Mouse (Mus musculus): ENCODE measurements around the gene Krtap9-3. TPM values are rescaled to one million over a fixed set of nuclear protein-coding genes. Genes with fewer than 3 reads are reported as not detected.
A peak's percentile ranks its signal among the peaks of the same experiment; 100 is the strongest.
"Not testable (repeated sequence)": the region's sequence is repeated elsewhere in the genome, so short reads cannot be mapped to it uniquely, and the experiment has no call there.

Gene Krtap9-3
- polyA plus RNA-seq (2014; fragmentation: Nextera tagmentation; extraction: Ambion mirVana) = not detected in 2 replicates

- H3K4me2 ChIP-seq (ENCODE audit: low read depth, low read length); H3K9ac ChIP-seq (ENCODE audit: low read depth, low read length); H3K27ac ChIP-seq (replicated peaks; ENCODE audit: low read depth, low read length); H3K4me1 ChIP-seq (ENCODE audit: control insufficient read depth, insufficient read depth, low read length); H3K27me3 ChIP-seq (replicated peaks; ENCODE audit: control insufficient read depth, insufficient read depth, low read length); H3K4me3 ChIP-seq (ENCODE audit: low read depth, low read length); H3K36me3 ChIP-seq (ENCODE audit: control insufficient read depth, insufficient read depth, low read length); DNase-seq (ENCODE audit: low spot score); H3K9me3 ChIP-seq (ENCODE audit: control insufficient read depth, low read length); ATAC-seq (ENCODE audit: low read depth): not testable (repeated sequence)
- 81% methylated on average over 3 of the region's 6 CpGs for WGBS
Observed at GRCm38 (mm10) chr11:99597742-99598141, at the start of gene Krtap9-3. Gene Krtap9-3, minus strand, starts transcription at chr11:99598105.

- no peak overlapping the region for H3K9ac ChIP-seq (ENCODE audit: low read depth, low read length)
- H3K27ac ChIP-seq (replicated peaks; ENCODE audit: low read depth, low read length) = no peak overlapping the region
- no peak overlapping the region for H3K4me2 ChIP-seq (ENCODE audit: low read depth, low read length)
- WGBS = 67% methylated on average over 15 of the region's 15 CpGs
- H3K4me1 ChIP-seq (ENCODE audit: control insufficient read depth, insufficient read depth, low read length) = no peaks in the 10 kb centered on the region
- ATAC-seq (ENCODE audit: low read depth) = no peak
- no peaks in the 10 kb centered on the region for H3K36me3 ChIP-seq (ENCODE audit: control insufficient read depth, insufficient read depth, low read length)
- DNase-seq (ENCODE audit: low spot score) = peak; percentile 46
- H3K4me3 ChIP-seq (ENCODE audit: low read depth, low read length) = no peak overlapping the region
- no peaks in the 10 kb centered on the region for H3K9me3 ChIP-seq (ENCODE audit: control insufficient read depth, low read length)
- no peaks in the 10 kb centered on the region for H3K27me3 ChIP-seq (replicated peaks; ENCODE audit: control insufficient read depth, insufficient read depth, low read length)
Observed at GRCm38 (mm10) chr11:99646444-99646843, 48.5 kb upstream of the Krtap9-3 start.

GRCm38 (mm10) chr11:99644351-99644750 lies 46.4 kb upstream of the Krtap9-3 start:
- no peak for ATAC-seq (ENCODE audit: low read depth)

GRCm38 (mm10) chr11:99643635-99644139 lies 45.8 kb upstream of the Krtap9-3 start, which contains the start of gene Krtap4-7:
Gene Krtap4-7, minus strand, starts transcription at chr11:99644089.
- not testable (repeated sequence) for H3K9me3 ChIP-seq (ENCODE audit: control insufficient read depth, low read length); H3K9ac ChIP-seq (ENCODE audit: low read depth, low read length); H3K36me3 ChIP-seq (ENCODE audit: control insufficient read depth, insufficient read depth, low read length); DNase-seq (ENCODE audit: low spot score); H3K27me3 ChIP-seq (replicated peaks; ENCODE audit: control insufficient read depth, insufficient read depth, low read length); H3K4me3 ChIP-seq (ENCODE audit: low read depth, low read length); H3K4me1 ChIP-seq (ENCODE audit: control insufficient read depth, insufficient read depth, low read length); H3K27ac ChIP-seq (replicated peaks; ENCODE audit: low read depth, low read length); ATAC-seq (ENCODE audit: low read depth); H3K4me2 ChIP-seq (ENCODE audit: low read depth, low read length)
- WGBS = 82% methylated on average over 9 of the region's 9 CpGs

More at GRCm38 (mm10) chr11:99644351-99644750, 46.4 kb upstream of the Krtap9-3 start:
- H3K27ac ChIP-seq (replicated peaks; ENCODE audit: low read depth, low read length) = no peak overlapping the region
- DNase-seq (ENCODE audit: low spot score) = no peak
- no peaks in the 10 kb centered on the region for H3K27me3 ChIP-seq (replicated peaks; ENCODE audit: control insufficient read depth, insufficient read depth, low read length)
- H3K9ac ChIP-seq (ENCODE audit: low read depth, low read length) = no peak overlapping the region
- H3K36me3 ChIP-seq (ENCODE audit: control insufficient read depth, insufficient read depth, low read length) = no peaks in the 10 kb centered on the region
- H3K4me1 ChIP-seq (ENCODE audit: control insufficient read depth, insufficient read depth, low read length) = no peaks in the 10 kb centered on the region
- WGBS = 60% methylated on average over 3 of the region's 3 CpGs
- H3K4me2 ChIP-seq (ENCODE audit: low read depth, low read length) = no peak overlapping the region
- no peak overlapping the region for H3K4me3 ChIP-seq (ENCODE audit: low read depth, low read length)
- H3K9me3 ChIP-seq (ENCODE audit: control insufficient read depth, low read length) = no peaks in the 10 kb centered on the region

- no peak overlapping the region for H3K9ac ChIP-seq (ENCODE audit: low read depth, low read length)
- no peaks in the 10 kb centered on the region for H3K36me3 ChIP-seq (ENCODE audit: control insufficient read depth, insufficient read depth, low read length)
- H3K27me3 ChIP-seq (replicated peaks; ENCODE audit: control insufficient read depth, insufficient read depth, low read length) = no peaks in the 10 kb centered on the region
- no peak overlapping the region for H3K4me2 ChIP-seq (ENCODE audit: low read depth, low read length)
- no peak overlapping the region for H3K27ac ChIP-seq (replicated peaks; ENCODE audit: low read depth, low read length)
- WGBS = 20% methylated on average over 1 of the region's 1 CpGs
- DNase-seq (ENCODE audit: low spot score) = peak; percentile 19
- no peaks in the 10 kb centered on the region for H3K9me3 ChIP-seq (ENCODE audit: control insufficient read depth, low read length)
- no peaks in the 10 kb centered on the region for H3K4me1 ChIP-seq (ENCODE audit: control insufficient read depth, insufficient read depth, low read length)
- ATAC-seq (ENCODE audit: low read depth) = no peak
- H3K4me3 ChIP-seq (ENCODE audit: low read depth, low read length) = no peak overlapping the region
Observed at GRCm38 (mm10) chr11:99640926-99641325, 43.0 kb upstream of the Krtap9-3 start.

GRCm38 (mm10) chr11:99637086-99637485 lies 39.2 kb upstream of the Krtap9-3 start:
- ATAC-seq (ENCODE audit: low read depth) (no peak), DNase-seq (ENCODE audit: low spot score) (peak; percentile 71)
- Histone ChIP-seq H3K36me3 (ENCODE audit: control insufficient read depth, insufficient read depth, low read length) (no peaks in the 10 kb centered on the region), H3K4me2 (ENCODE audit: low read depth, low read length) (no peak overlapping the region), H3K27ac (replicated peaks; ENCODE audit: low read depth, low read length) (no peak overlapping the region), H3K27me3 (replicated peaks; ENCODE audit: control insufficient read depth, insufficient read depth, low read length) (no peaks in the 10 kb centered on the region; the same call in 1 of the 2 replicates), H3K4me3 (ENCODE audit: low read depth, low read length) (no peak overlapping the region), H3K4me1 (ENCODE audit: control insufficient read depth, insufficient read depth, low read length) (no peaks in the 10 kb centered on the region), H3K9me3 (ENCODE audit: control insufficient read depth, low read length) (no peaks in the 10 kb centered on the region), H3K9ac (ENCODE audit: low read depth, low read length) (no peak overlapping the region)
- WGBS = 57% methylated on average over 1 of the region's 1 CpGs

GRCm38 (mm10) chr11:99634653-99635134 lies 36.8 kb upstream of the Krtap9-3 start, which contains the start of gene Krtap4-2:
Gene Krtap4-2, minus strand, starts transcription at chr11:99635084.
- Histone ChIP-seq H3K27ac (replicated peaks; ENCODE audit: low read depth, low read length) (no peak within 1 kb of the TSS), H3K9ac (ENCODE audit: low read depth, low read length) (no peak within 1 kb of the TSS), H3K9me3 (ENCODE audit: control insufficient read depth, low read length) (no peaks in the 10 kb centered on the region), H3K4me1 (ENCODE audit: control insufficient read depth, insufficient read depth, low read length) (no peaks in the 10 kb centered on the region), H3K4me2 (ENCODE audit: low read depth, low read length) (no peak within 1 kb of the TSS), H3K27me3 (replicated peaks; ENCODE audit: control insufficient read depth, insufficient read depth, low read length) (no peaks in the 10 kb centered on the region; the same call in 1 of the 2 replicates), H3K36me3 (ENCODE audit: control insufficient read depth, insufficient read depth, low read length) (no peaks in the 10 kb centered on the region), H3K4me3 (ENCODE audit: low read depth, low read length) (no peak within 1 kb of the TSS)
- DNase-seq (ENCODE audit: low spot score) (no peak), ATAC-seq (ENCODE audit: low read depth) (no peak)
- WGBS = 21% methylated on average over 4 of the region's 8 CpGs

GRCm38 (mm10) chr11:99633293-99633692 lies 35.4 kb upstream of the Krtap9-3 start:
- H3K4me3 ChIP-seq (ENCODE audit: low read depth, low read length) = no peak overlapping the region
- H3K4me1 ChIP-seq (ENCODE audit: control insufficient read depth, insufficient read depth, low read length) = no peaks in the 10 kb centered on the region
- no peaks in the 10 kb centered on the region; the same call in 1 of the 2 replicates for H3K27me3 ChIP-seq (replicated peaks; ENCODE audit: control insufficient read depth, insufficient read depth, low read length)
- DNase-seq (ENCODE audit: low spot score) = no peak
- ATAC-seq (ENCODE audit: low read depth) = no peak
- no peak overlapping the region for H3K9ac ChIP-seq (ENCODE audit: low read depth, low read length)
- H3K27ac ChIP-seq (replicated peaks; ENCODE audit: low read depth, low read length) = no peak overlapping the region
- H3K4me2 ChIP-seq (ENCODE audit: low read depth, low read length) = no peak overlapping the region
- 63% methylated on average over 2 of the region's 2 CpGs for WGBS
- H3K36me3 ChIP-seq (ENCODE audit: control insufficient read depth, insufficient read depth, low read length) = no peaks in the 10 kb centered on the region
- H3K9me3 ChIP-seq (ENCODE audit: control insufficient read depth, low read length) = no peaks in the 10 kb centered on the region

- Histone ChIP-seq H3K9ac (ENCODE audit: low read depth, low read length) (no peak overlapping the region), H3K27me3 (replicated peaks; ENCODE audit: control insufficient read depth, insufficient read depth, low read length) (no peaks in the 10 kb centered on the region; the same call in 1 of the 2 replicates), H3K9me3 (ENCODE audit: control insufficient read depth, low read length) (no peaks in the 10 kb centered on the region), H3K36me3 (ENCODE audit: control insufficient read depth, insufficient read depth, low read length) (no peaks in the 10 kb centered on the region), H3K27ac (replicated peaks; ENCODE audit: low read depth, low read length) (no peak overlapping the region), H3K4me3 (ENCODE audit: low read depth, low read length) (no peak overlapping the region), H3K4me2 (ENCODE audit: low read depth, low read length) (no peak overlapping the region), H3K4me1 (ENCODE audit: control insufficient read depth, insufficient read depth, low read length) (no peaks in the 10 kb centered on the region)
- DNase-seq (ENCODE audit: low spot score) (no peak), ATAC-seq (ENCODE audit: low read depth) (no peak)
- 71% methylated on average over 3 of the region's 3 CpGs for WGBS
Observed at GRCm38 (mm10) chr11:99630890-99631289, 33.0 kb upstream of the Krtap9-3 start.
